Mouse (Mus musculus) bone marrow, adult 2 months (tissue): ENCODE results near the gene Fbh1.

Source experiments
- CTCF ChIP-seq: fragments of 200-500 bp; IDR thresholded peaks from 2 replicates; pipeline ENCODE4 v1.5.1; 2011; ENCODE audit warnings: low read length, control low read depth; ENCODE audit not compliant: control insufficient read depth, insufficient read depth
- POLR2A ChIP-seq: fragments of 200-500 bp; IDR thresholded peaks from 2 replicates; pipeline ENCODE4 v1.6.1; 2011; ENCODE audit warnings: low read depth, mild to moderate bottlenecking, control low read depth, low read length, borderline replicate concordance; ENCODE audit not compliant: control insufficient read depth

DNA sequence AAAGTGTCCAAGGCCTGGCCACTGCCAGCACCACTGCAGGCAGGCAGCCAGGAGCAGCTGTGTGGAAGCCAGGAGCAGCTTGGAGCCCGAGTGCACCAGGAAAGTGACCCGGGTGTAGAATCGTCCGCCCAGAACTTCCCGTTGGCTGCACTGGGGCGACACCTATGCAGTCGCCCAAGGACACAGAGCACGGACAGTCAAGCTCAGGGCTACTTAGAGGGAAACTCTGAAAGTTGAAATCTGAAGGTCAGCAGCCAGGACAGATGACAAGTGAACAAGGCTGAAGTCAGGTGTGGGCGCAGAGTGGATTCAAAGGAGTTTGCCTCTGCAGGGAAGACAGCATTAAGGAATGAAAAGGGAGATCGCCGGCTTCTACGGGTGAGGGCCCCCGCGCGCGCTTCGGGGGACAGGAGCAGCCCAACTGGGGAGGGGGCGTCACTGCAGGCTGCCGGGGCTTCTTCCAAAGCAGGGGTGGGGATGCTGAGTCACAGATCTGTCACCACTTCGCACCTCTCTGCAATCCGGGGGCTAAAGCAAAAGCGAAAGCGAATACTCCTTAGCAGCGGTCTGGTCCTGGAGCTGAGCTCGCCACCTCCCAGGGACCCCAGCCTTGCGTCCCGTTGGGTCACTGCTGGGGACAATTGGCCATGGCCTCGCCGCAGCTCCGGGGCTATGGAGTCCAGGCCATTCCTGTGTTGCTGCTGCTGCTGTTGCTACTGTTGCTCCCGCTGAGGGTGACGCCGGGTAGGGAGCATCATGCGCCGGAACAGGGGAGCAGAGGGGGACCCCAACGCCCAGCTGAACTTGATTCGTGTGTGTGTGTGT is 72.0 kb downstream of the Fbh1 start, which contains the start of gene Il15ra:
- peak; percentile 47; the same call in 1 of the 2 replicates for TF ChIP-seq POLR2A
- TF ChIP-seq CTCF: no peak
